Comparison of ENCODE assay signal across 8 mouse cellular contexts in the genomic region with DNA sequence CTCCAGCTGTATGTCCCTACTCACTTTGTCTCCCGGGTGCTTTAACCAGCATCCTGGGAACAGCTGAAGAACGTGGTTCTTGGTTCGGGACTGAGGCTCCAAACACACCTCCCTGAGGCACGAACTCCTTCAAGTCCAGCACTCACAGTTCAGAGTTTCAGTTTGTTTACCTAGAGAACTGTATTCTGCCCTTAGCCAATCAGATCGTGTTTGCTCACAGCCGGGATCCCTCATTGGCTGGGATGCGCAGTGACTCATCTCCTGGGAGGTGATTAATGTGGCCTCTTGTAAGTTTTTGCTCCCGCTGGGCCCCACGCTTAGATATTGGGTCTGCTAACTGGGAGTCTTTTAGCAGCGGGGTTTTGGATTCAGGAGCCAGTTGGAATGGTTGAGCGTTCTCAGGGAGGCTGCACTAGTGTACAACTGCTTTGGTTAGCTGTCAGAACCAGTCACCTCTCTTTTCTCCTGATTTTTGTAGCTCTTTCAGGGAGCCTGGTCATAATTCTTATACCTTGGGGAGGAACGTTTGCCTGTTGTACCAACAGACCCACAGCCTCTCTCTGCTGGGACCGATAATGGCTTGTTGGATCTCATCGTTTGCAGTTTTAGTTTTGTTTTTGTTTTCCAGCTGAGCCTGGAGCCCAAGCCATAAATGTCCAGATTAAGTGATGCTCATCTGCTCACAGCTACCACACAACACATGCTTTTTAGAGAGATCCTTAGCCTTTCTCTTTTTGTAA. TPM values are rescaled to one million over a fixed set of nuclear protein-coding genes. Genes with fewer than 3 reads are reported as not detected.
A peak's percentile ranks its signal among the peaks of the same experiment; 100 is the strongest.
DNase-seq lines count a peak whose midpoint lies in the region; ATAC-seq lines count a peak whose summit lies in the region.

No protein-coding gene starts in this region.

- 0 out of 2 replicates have a peak overlapping the region, but pooled peaks have one; percentile 12 for H3K9ac ChIP-seq in forebrain, embryonic 13.5 days
- H3K9ac ChIP-seq in heart, embryonic 16.5 days (ENCODE audit: low read length): peak overlapping the region; percentile 59
- H3K9ac ChIP-seq in liver, embryonic 16.5 days (ENCODE audit: low read depth, low read length): peak overlapping the region; percentile 71
- H3K9ac ChIP-seq in neural tube, embryonic 11.5 days (ENCODE audit: low read length): peak overlapping the region; percentile 23

- ATAC-seq in forebrain, embryonic 13.5 days: peak; percentile 96
- peak; percentile 90 for ATAC-seq in heart, embryonic 16.5 days (replicated peaks; ENCODE audit: extremely low read depth, insufficient read depth, low FRiP score)
- peak; percentile 95 for ATAC-seq in liver, embryonic 16.5 days (ENCODE audit: low read depth)
- peak; percentile 99 for ATAC-seq in neural tube, embryonic 11.5 days (ENCODE audit: insufficient read depth, low FRiP score, low TSS enrichment)

- no peaks in the 10 kb centered on the region for H3K27me3 ChIP-seq in forebrain, embryonic 13.5 days
- no peaks in the 10 kb centered on the region for H3K27me3 ChIP-seq in heart, embryonic 16.5 days (ENCODE audit: control insufficient read depth, insufficient read depth, low read length)
- H3K27me3 ChIP-seq in liver, embryonic 16.5 days (ENCODE audit: control insufficient read depth, insufficient read depth, low read depth, low read length): no peaks in the 10 kb centered on the region
- no peaks in the 10 kb centered on the region for H3K27me3 ChIP-seq in neural tube, embryonic 11.5 days (ENCODE audit: control insufficient read depth, insufficient read depth, low read length)

- H3K27ac ChIP-seq in forebrain, embryonic 13.5 days: peak overlapping the region; percentile 48; the same call in 1 of the 2 replicates
- peak overlapping the region; percentile 68 for H3K27ac ChIP-seq in heart, embryonic 16.5 days (ENCODE audit: low read length)
- peak overlapping the region; percentile 95 for H3K27ac ChIP-seq in liver, embryonic 16.5 days (ENCODE audit: low read length)
- H3K27ac ChIP-seq in neural tube, embryonic 11.5 days (ENCODE audit: low read depth, low read length): 0 out of 2 replicates have a peak overlapping the region, but pooled peaks have one; percentile 4

- peak overlapping the region; percentile 60 for H3K4me2 ChIP-seq in forebrain, embryonic 13.5 days
- peak overlapping the region; percentile 69 for H3K4me2 ChIP-seq in heart, embryonic 16.5 days (ENCODE audit: low read depth, low read length)
- peak overlapping the region; percentile 75 for H3K4me2 ChIP-seq in liver, embryonic 16.5 days (ENCODE audit: low read depth, low read length)
- H3K4me2 ChIP-seq in neural tube, embryonic 11.5 days (ENCODE audit: low read depth): peak overlapping the region; percentile 54

- H3K36me3 ChIP-seq in forebrain, embryonic 13.5 days (ENCODE audit: poor library complexity, severe bottlenecking): no peaks in the 10 kb centered on the region
- no peaks in the 10 kb centered on the region for H3K36me3 ChIP-seq in heart, embryonic 16.5 days (ENCODE audit: control insufficient read depth, insufficient read depth)
- no peaks in the 10 kb centered on the region for H3K36me3 ChIP-seq in liver, embryonic 16.5 days (ENCODE audit: control insufficient read depth, insufficient read depth)
- H3K36me3 ChIP-seq in neural tube, embryonic 11.5 days (ENCODE audit: control insufficient read depth, insufficient read depth, low read length): no peaks in the 10 kb centered on the region

- H3K4me1 ChIP-seq in forebrain, embryonic 13.5 days: peaks cover 22% of the 10 kb centered on the region
- peaks cover 14% of the 10 kb centered on the region for H3K4me1 ChIP-seq in heart, embryonic 16.5 days (ENCODE audit: control insufficient read depth, insufficient read depth, low read length)
- peaks cover 30% of the 10 kb centered on the region for H3K4me1 ChIP-seq in liver, embryonic 16.5 days (ENCODE audit: control insufficient read depth, low read depth, low read length)
- H3K4me1 ChIP-seq in neural tube, embryonic 11.5 days (ENCODE audit: control insufficient read depth, insufficient read depth, low read length): no peaks in the 10 kb centered on the region; the same call in 1 of the 2 replicates

- whole genome bisulfite sequencing in forebrain, embryonic 13.5 days: 3% methylated on average over 14 of the region's 14 CpGs
- 3% methylated on average over 14 of the region's 14 CpGs for WGBS in heart, embryonic 16.5 days
- WGBS in liver, embryonic 16.5 days (ENCODE audit: insufficient replicate concordance): 3% methylated on average over 14 of the region's 14 CpGs
- WGBS in neural tube, embryonic 11.5 days: 3% methylated on average over 14 of the region's 14 CpGs

- H3K4me3 ChIP-seq in forebrain, embryonic 13.5 days: peak overlapping the region; percentile 29
- H3K4me3 ChIP-seq in heart, embryonic 16.5 days (ENCODE audit: low read length): peak overlapping the region; percentile 51
- peak overlapping the region; percentile 61 for H3K4me3 ChIP-seq in liver, embryonic 16.5 days (ENCODE audit: low read depth, low read length)
- peak overlapping the region; percentile 22; the same call in 1 of the 2 replicates for H3K4me3 ChIP-seq in neural tube, embryonic 11.5 days (ENCODE audit: low read depth, low read length)

- H3K9me3 ChIP-seq in forebrain, embryonic 13.5 days (replicated peaks): no peaks in the 10 kb centered on the region
- no peaks in the 10 kb centered on the region for H3K9me3 ChIP-seq in heart, embryonic 16.5 days (replicated peaks; ENCODE audit: control insufficient read depth, low read length)
- H3K9me3 ChIP-seq in liver, embryonic 16.5 days (replicated peaks; ENCODE audit: control insufficient read depth, low read length): no peaks in the 10 kb centered on the region
- no peaks in the 10 kb centered on the region for H3K9me3 ChIP-seq in neural tube, embryonic 11.5 days (ENCODE audit: control insufficient read depth, low read length)

- DNase-seq in CD4-positive, CD25-positive, alpha-beta regulatory T cell, adult 2 months (ENCODE audit: low read depth, low spot score): peak; percentile 93
- peak; percentile 86 to 88 for DNase-seq in adrenal gland, postnatal 36 days
- DNase-seq in kidney, postnatal 14 days: peak; percentile 87
- DNase-seq in neural tube, embryonic 11.5 days (ENCODE audit: low spot score): peak; percentile 81
- DNase-seq in telencephalon, adult 2 months (ENCODE audit: low read depth, low spot score): peak; percentile 45

RNA-seq across cellular contexts. Expression of a gene that starts 26.8 kb away (rescaled TPM):
- 1 to 10 TPM; 7.6 to 7.9 TPM for total RNA-seq in adrenal gland, postnatal 36 days (2021)
- 4.8 and 7.7 TPM in 2 replicates for polyA plus RNA-seq in forebrain, embryonic 13.5 days (2015; fragmentation: Nextera tagmentation; extraction: Ambion mirVana)
- polyA plus RNA-seq in heart, embryonic 16.5 days (2015; fragmentation: Nextera tagmentation; extraction: Ambion mirVana): 26.3 and 27.1 TPM in 2 replicates
- 10.4 and 11.9 TPM in 2 replicates for polyA plus RNA-seq in liver, embryonic 16.5 days (2015; fragmentation: Nextera tagmentation; extraction: Ambion mirVana)
- polyA plus RNA-seq in neural tube, embryonic 11.5 days (2014; fragmentation: Nextera tagmentation; extraction: Ambion mirVana): 11.1 and 15.4 TPM in 2 replicates

Comparison
In these comparisons a context has a peak if more than half of its experiments do, and no peak if none do; other contexts are left out.
1. Peak in every context shown above with its lines: DNase-seq, ATAC-seq, H3K4me3 ChIP-seq and H3K27ac ChIP-seq.
2. H3K27ac ChIP-seq: peak in every context shown above with its lines; median percentile 95 in liver, embryonic 16.5 days; 68 in heart, embryonic 16.5 days; 48 in forebrain, embryonic 13.5 days; 4 in neural tube, embryonic 11.5 days.
3. H3K9ac ChIP-seq: peak in every context shown above with its lines; median percentile 71 in liver, embryonic 16.5 days; 59 in heart, embryonic 16.5 days; 23 in neural tube, embryonic 11.5 days; 12 in forebrain, embryonic 13.5 days.